Mouse (Mus musculus) kidney, postnatal 14 days (tissue): ENCODE measurements around the gene Sufu.

ENCODE experiments used
- DNase-seq: peaks from one replicate; pipeline ENCODE4 v3.0.0; 2022; ENCODE audit warnings: mixed read lengths

Gene Sufu

GRCm38 (mm10) chr19:46396686-46397435 is at the start of gene Sufu:
TSS of gene Sufu (plus strand) at chr19:46396896.
- peak; percentile 99 for DNase-seq

GRCm38 (mm10) chr19:46347146-46347545 is 49.5 kb upstream of the Sufu start:
- no peak for DNase-seq

DNA sequence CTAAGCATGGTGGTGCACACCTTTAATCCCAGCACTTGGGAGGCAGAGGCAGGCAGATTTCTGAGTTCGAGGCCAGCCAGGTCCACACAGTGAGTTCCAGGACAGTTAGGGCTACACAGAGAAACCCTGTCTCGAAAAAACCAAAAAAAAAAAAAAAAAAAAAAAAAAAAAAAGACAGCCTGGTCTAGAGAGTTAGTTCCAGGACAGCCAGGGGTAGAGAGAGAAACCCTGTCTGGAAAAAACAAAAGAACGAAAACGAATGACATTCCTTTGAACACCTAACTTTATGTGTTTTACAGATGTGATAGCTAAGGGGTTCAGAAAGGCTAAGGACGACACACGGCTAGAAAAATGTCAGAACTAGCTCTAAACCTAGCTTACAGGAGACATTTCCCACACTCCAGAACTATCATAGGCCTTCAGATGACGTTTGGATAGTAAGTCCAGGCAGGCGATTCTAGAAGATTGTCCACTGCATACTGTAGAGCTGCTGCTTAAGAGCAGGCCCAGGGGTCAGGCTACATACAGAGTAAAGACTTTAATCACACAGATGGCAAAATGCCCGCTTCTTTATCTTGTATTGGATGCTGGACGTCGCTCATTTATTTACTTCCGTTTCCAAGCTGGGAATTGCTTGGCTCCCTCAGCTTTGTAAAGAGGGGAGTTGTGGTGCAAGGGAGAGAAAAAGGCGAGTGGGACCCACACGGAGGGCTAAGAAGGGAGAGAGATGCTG is 48.6 kb upstream of the Sufu start:
- no peak for DNase-seq

DNA sequence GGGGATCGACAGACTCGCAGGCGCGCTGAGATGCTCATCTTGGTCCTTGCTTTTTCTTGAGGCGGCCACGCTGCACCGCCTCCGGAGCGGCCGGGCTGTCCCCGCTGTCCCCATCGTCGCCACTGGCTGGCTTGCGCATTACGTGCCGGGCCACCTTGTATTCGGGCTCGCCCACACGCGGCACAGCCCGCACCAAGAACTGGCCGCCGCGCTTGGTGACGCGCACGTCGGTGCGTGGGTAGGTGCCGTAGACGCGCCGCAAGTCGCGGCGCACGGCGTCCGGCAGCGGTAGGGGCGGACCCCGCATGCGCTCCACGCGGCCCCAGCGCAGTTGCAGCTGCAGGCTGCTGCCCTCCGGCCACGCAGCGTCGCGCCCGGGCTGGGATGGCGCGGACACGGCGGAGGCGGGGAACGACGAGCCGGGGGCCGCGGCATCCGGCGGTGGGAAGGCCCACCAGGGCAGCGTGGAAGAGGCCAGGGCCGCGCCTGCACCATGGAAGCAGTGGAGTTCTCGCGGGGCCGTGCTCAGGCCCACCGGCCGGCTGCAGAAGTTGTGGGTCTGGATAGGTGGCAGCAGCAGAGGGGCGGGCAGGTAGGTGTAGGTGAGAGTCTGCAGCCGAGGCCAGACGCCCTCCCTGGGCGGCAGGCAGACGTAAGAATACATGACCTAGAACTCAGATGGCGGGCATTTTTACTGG is 47.8 kb upstream of the Sufu start:
- peak; percentile 89 for DNase-seq

- DNase-seq, result no peak
Measured at GRCm38 (mm10) chr19:46349550-46349949, 47.1 kb upstream of the Sufu start.

DNA sequence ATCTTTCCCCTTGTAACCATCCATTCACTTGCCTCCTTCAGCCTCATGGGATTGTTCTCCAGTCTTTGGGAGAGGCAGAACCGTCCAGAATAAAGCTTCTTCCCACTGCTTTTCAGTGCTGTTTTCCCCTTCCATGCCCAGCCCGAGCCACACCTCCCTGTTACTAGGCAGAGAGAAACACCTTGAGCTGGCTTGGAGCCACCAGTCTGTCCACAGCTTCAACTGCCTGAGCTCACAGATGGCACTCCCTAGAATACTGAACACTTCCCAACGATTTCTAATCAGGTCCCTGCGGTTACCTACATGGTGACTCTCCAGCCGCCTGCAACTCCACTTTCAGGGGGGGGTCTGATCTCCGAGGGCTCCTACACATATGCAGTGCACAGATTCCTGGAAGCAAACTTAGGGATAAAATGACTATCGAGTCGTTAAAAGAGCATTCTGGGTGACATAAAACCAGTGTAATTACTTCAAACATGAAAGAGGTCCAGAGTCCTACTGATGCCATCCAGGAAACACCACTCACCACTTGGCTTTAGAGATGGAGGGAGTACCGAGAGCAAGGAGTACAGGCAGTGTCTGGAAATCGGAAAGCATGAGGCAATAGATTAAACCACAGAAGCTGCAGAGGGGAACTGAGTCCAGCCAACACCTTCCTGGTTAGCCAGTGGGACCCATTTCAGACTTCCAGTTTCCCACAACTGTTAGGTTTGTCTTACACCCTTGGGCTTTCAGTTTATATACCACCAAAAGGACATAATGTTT is 46.3 kb upstream of the Sufu start, which contains the start of gene 2310034G01Rik:
TSS of gene 2310034G01Rik (minus strand) at position 135 of the 765 bp plus-strand sequence.
- peak; percentile 40 for DNase-seq

- peak; percentile 96 for DNase-seq
Measured at GRCm38 (mm10) chr19:46356701-46357138, 40.0 kb upstream of the Sufu start.

- DNase-seq, result peak; percentile 56
Measured at GRCm38 (mm10) chr19:46357344-46358280, 39.1 kb upstream of the Sufu start.

GRCm38 (mm10) chr19:46358381-46358780 is 38.3 kb upstream of the Sufu start:
- no peak for DNase-seq

GRCm38 (mm10) chr19:46362104-46362503 is 34.6 kb upstream of the Sufu start:
- DNase-seq, result no peak

DNA sequence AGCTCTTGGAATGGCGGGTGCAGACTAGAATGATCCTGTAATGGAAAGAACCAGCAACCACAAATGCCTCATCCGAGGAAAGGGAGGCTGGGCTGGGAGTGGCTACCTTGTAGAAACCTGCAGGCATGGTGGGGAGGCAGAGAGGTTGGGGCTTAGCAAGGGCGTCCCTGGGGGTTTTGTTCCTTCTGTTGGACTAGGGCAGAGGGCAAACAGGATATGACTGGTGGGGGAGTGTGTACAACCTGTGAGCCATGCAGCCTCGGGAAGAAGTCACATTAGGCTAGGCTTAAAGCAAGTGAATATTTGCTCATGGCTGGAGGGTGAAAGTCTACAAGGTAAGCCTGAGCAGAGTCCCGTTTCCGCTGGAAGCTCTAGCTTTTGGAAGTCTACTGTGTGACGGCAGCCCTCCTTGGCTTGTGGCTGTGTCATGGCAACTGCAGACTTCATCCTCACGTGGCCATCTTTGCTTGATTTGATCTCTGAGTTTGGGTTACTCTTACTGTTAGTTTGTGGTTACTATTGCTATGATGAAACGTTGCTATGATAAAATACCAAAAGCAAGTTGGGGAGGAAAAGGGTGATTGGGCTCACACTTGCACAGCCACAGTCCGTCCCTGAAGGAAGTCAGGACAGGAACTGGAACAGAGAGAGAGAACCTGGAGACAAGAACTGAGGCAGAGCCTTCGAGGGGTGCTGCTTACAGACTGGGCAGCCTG is 33.2 kb upstream of the Sufu start:
- DNase-seq, result no peak

GRCm38 (mm10) chr19:46367798-46368590 is 28.7 kb upstream of the Sufu start:
- no peak for DNase-seq

- peak; percentile 88 for DNase-seq
Measured at GRCm38 (mm10) chr19:46369204-46369603, 27.5 kb upstream of the Sufu start.

DNA sequence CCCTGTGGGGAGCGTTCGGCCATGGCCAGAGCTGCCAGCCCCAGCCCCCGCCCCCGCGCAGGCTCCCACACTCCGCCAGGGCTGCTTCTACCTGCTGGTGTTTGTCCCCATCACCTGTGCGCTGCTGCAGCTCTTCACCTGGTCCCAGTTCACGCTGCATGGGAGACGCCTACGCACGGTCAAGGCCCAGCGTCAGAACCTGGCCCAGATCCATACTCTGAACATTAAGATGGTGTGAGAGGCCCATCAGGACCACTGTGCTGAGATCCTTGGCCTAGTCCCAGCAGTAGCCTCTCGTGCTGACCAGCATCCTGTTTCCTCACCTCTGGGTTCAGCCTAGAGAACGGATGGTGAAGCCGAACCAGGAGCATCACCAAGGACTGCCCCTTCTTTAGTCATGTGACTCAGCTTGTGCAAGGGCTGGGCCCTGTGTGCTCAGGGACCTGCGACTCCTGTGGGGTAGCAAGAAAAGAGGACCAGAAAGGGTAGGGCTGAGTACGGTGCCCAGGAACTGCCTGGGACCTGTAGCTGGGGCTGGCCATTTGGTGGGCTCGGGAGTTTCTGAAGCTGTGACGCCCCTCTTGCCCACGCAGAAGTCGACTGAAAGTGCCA is 22.1 kb upstream of the Sufu start:
- no peak for DNase-seq

- DNase-seq, result no peak
Measured at GRCm38 (mm10) chr19:46375489-46375888, 21.2 kb upstream of the Sufu start.

GRCm38 (mm10) chr19:46375891-46376290 is 20.8 kb upstream of the Sufu start:
- DNase-seq, result no peak

- peak; percentile 63 for DNase-seq
Measured at GRCm38 (mm10) chr19:46382275-46382674, 14.4 kb upstream of the Sufu start.

- DNase-seq, result no peak
Measured at GRCm38 (mm10) chr19:46389872-46390271, 6.8 kb upstream of the Sufu start.

DNA sequence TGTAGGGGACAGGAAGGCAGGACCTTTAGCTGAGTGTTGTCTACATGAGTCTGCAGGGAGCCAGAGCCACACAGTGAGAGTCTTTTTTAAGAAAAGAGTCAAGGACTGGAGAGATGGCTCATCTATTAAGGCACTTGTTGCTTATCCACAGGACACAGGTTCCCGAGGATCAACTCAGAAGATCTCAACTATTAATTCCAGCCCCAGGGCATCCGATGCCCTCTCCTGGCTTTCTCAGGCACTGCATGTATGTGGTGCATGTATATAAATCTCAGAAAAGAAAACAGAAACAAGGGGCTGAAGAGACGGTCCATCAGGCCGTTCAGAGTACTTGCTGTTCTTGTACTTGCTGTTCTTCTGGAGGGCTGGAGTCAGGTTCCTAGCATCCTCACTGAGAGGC is 4.7 kb upstream of the Sufu start:
- peak; percentile 67 for DNase-seq

- no peak for DNase-seq
Measured at GRCm38 (mm10) chr19:46394712-46395108, 2.0 kb upstream of the Sufu start.
